Mouse (Mus musculus) gastrocnemius, adult 2 months (tissue): ENCODE data around the gene B830017H08Rik. TPM values are rescaled to one million over a fixed set of nuclear protein-coding genes. Genes with fewer than 3 reads are reported as not detected.
A peak's percentile ranks its signal among the peaks of the same experiment; 100 is the strongest.

Experiments
- DNase-seq: peaks from one replicate; pipeline ENCODE4 v3.0.0; 2022
- H3K27ac ChIP-seq: fragments of 200-600 bp; 2 replicates; pipeline ENCODE4 v1.8.1; 2022; ENCODE audit warnings: mild to moderate bottlenecking
- H3K4me3 ChIP-seq: fragments of 200-600 bp; 2 replicates; pipeline ENCODE4 v1.8.1; 2022; ENCODE audit warnings: mild to moderate bottlenecking, moderate library complexity
- CTCF ChIP-seq: fragments of 200-600 bp; IDR thresholded peaks from 2 replicates; pipeline ENCODE4 v1.8.1; 2022; ENCODE audit warnings: antibody characterized with exemption, mild to moderate bottlenecking, moderate library complexity
- intact Hi-C: fragments of 180-260 bp; cut with DNase I; formaldehyde crosslinking; loops from one replicate; pipeline ENCODE4 v1.15.1; 2025
- long read RNA-seq, 2 experiments: library from polyadenylated mRNA; stranded (forward); transcript quantifications; one replicate each; pipeline ENCODE4 v2.0.0; 2021
- total RNA-seq, 2 experiments: library from RNA; stranded (reverse); gene quantifications; 2 replicates each; pipeline ENCODE4 v1.2.3; 2021

Gene B830017H08Rik
- not detected for total RNA-seq
- long read RNA-seq, experiment 1, result 0 reads
- long read RNA-seq, experiment 2, result 0 reads

GRCm38 (mm10) chr16:17832821-17833220, at the start of gene B830017H08Rik:
Gene B830017H08Rik (plus strand): TSS chr16:17833121.
- Histone ChIP-seq H3K27ac (no peak within 1 kb of the TSS), H3K4me3 (peak within 1 kb of the TSS; percentile 72)
- no peak for TF ChIP-seq CTCF
- intact Hi-C loops, result no loop called here
- no peak for DNase-seq

GRCm38 (mm10) chr16:17785337-17785736, 47.6 kb upstream of the B830017H08Rik start:
- no peak overlapping the region for H3K27ac ChIP-seq
- intact Hi-C loops, result no loop called here
- no peak overlapping the region for H3K4me3 ChIP-seq
- DNase-seq, result no peak
- TF ChIP-seq CTCF, result peak; percentile 62

- intact Hi-C loops, result no loop called here
- DNase-seq, result no peak
- no peak overlapping the region for H3K27ac ChIP-seq
- no peak overlapping the region for H3K4me3 ChIP-seq
- no peak for TF ChIP-seq CTCF
Measured at GRCm38 (mm10) chr16:17792728-17793127, 40.2 kb upstream of the B830017H08Rik start.

DNA sequence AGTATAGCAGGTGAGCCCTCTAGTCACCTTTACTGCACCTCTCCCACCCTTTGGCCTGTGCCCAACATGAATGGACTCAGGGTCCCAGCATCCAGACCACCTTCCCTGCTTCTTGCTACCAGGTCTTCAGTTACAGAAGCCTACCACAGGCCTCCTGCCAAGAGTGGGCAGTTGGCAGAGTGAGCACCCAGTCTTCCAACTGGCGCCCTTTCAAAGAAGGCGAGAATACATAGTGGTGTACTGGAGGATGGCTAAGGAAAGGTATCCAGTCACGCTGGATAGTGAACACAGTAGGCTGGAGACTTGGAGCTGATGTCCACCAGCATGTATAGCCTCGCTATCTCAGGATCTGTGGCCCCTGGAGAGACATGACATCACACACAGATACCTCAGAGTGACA, 38.9 kb upstream of the B830017H08Rik start:
- intact Hi-C loops, result no loop called here

GRCm38 (mm10) chr16:17795643-17796042, 37.3 kb upstream of the B830017H08Rik start:
- TF ChIP-seq CTCF, result no peak
- no peak overlapping the region for H3K4me3 ChIP-seq
- H3K27ac ChIP-seq, result no peak overlapping the region
- intact Hi-C loops, result no loop called here
- DNase-seq, result no peak

More for the DNA sequence above, 38.9 kb upstream of the B830017H08Rik start:
- no peak overlapping the region for H3K4me3 ChIP-seq
- no peak for DNase-seq
- TF ChIP-seq CTCF, result no peak
- no peak overlapping the region for H3K27ac ChIP-seq

- Histone ChIP-seq H3K27ac (peak overlapping the region; percentile 55), H3K4me3 (peak overlapping the region; percentile 70)
- intact Hi-C loops, result no loop called here
- TF ChIP-seq CTCF, result no peak
- DNase-seq, result no peak
Measured at GRCm38 (mm10) chr16:17796519-17796918, 36.4 kb upstream of the B830017H08Rik start.

DNA sequence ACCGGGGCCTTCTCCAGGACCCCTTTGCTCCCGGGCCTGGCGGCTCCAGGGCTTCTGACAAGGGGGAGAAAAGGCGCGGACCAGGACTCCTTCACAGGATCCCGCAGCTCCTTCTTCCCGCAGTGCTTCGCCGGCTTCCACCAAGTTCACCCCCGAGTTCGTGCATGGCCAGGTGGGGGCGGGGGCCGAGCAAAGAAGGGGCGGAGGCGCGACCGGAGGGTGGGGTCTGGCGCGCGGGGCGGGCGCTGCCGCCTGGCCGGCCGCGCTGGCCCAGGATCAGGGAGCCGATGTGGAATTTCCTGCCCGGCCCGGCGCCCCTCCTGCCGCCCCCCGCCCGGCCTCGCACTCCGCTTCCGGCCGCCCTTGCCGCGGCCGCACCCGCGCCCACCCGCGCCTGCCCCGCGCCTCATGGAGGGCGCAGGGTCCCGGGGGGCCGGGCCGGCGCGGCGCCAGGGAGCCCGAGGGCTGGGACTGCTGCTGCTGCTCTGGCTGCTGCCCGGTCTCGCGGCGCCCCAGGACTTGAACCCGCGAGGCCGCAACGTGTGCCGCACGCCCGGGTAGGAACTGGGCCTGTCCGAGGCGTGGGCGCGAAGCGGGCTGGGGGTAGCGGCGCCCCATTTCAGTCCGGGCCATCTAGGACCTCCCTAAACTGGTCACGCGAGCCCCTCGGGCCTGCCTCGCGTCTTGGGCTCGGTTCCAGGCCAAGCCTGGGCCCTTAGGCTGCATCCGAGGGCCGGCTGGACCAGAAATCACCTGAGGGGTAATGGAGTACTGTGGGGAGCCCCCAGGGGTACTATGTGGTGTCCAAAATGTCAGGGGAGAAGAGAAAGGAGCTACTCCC, 35.7 kb upstream of the B830017H08Rik start, which contains the start of gene Scarf2:
Gene Scarf2 (plus strand): TSS at position 312 of the 841 bp plus-strand sequence.
- peak; percentile 84 for DNase-seq
- H3K4me3 ChIP-seq, result peak within 1 kb of the TSS; percentile 70

GRCm38 (mm10) chr16:17797812-17798311, 35.1 kb upstream of the B830017H08Rik start:
- intact Hi-C loops, result no loop called here
- DNase-seq, result no peak

More for the DNA sequence above, 35.7 kb upstream of the B830017H08Rik start, which contains the start of gene Scarf2:
- H3K27ac ChIP-seq, result peak within 1 kb of the TSS; percentile 87
- TF ChIP-seq CTCF, result no peak
- intact Hi-C loops, result no loop called here

DNA sequence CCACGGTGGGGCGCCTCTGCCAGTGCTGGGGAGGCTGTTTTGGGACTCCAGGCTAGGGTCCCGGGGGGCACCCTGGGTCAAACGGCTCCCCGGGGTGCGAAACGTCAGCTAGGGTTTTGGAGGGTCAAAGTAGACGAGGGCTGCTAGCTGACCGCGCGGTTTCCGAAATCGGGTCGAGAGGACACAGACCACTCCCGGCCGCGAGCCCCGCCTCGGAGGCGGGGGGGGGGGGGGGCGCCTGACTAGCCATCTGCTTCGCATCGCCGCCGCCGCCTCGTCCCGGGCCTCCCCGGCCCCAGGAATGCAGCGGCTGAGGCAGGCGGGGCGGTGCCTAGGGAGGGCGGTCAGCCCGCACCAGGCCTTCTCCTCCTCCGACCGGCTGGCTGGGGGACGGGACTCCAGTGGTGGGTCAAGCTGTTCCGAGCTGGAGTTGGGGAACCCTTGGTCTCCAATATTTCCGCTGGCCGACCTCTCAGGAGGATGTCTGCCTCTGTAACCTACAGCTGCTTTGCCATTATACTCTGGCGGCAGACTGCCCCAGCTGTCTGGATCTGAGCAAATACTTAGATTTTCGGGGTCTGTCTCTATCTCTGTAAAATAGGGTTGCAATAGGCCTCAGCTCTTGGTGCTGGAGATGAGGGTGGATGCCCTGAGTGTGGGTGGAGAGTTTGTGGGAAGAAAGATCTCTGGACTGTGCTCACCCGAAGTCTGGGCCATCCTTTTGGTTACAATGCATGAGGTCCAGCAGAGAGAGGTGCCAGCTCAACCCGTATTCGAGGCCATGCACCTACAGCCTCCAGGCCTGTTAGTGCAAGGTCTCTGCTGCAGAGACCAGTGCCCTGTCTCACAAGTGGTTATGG, 34.4 kb upstream of the B830017H08Rik start:
- Histone ChIP-seq H3K4me3 (peak overlapping the region; percentile 70), H3K27ac (peak overlapping the region; percentile 87)
- intact Hi-C loops, result no loop called here
- TF ChIP-seq CTCF, result no peak
- peak; percentile 86 for DNase-seq

More at GRCm38 (mm10) chr16:17797812-17798311, 35.1 kb upstream of the B830017H08Rik start:
- no peak for TF ChIP-seq CTCF
- Histone ChIP-seq H3K4me3 (peak overlapping the region; percentile 70), H3K27ac (peak overlapping the region; percentile 87)

DNA sequence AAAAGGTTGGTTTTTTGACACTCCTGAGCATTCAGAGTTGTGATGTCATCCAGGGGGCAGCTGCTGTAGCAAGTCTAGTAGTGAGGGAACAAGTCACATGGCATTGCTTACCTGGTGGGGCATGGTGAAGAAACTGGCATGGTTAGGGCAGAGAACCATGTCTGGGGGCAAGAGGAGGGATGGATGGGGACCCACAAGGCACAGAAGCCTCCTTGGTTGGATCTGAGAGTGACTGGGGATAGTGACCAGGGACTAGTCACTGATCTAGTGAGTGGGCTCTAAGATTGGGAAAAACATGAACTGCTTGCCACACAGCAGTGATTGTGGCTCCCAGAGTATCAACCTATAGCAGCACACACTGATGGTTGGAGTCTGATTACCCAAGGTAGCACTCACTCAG, 33.3 kb upstream of the B830017H08Rik start:
- intact Hi-C loops, result no loop called here
- no peak for TF ChIP-seq CTCF

DNA sequence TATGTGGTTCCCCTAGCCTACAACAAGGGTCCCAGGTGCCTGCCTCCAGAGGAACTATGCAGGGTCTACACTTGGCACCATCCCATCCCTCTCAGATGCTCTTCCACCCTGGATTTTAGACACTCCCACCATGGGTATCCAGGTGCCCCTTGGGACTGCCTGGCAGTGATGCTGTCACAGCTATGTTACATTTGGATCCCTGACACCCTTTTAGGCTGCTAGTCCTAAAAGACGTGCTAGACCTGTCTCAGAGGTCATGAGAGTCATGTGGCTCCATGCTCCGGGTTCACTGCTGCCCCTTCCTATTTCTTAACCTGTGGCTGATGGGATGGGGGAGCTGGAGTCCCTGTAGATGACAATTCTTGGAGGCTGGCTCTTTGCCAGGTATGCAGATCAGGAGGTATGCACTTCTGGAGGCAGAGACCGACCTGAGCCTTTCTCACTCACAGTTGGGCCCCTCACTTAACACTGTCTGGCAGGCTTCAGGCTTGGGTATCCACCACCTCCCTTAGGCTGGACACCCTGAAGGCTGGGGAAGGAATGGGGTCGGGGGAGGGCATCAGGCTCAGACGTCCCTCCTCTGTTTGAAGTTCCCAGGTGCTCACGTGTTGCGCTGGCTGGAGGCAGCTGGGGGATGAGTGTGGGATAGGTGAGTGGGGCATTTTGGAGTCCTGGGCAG, 31.0 kb upstream of the B830017H08Rik start:
- H3K4me3 ChIP-seq, result no peak overlapping the region
- H3K27ac ChIP-seq, result no peak overlapping the region
- intact Hi-C loops, result no loop called here
- no peak for DNase-seq
- TF ChIP-seq CTCF, result no peak

More for the DNA sequence above, 33.3 kb upstream of the B830017H08Rik start:
- H3K4me3 ChIP-seq, result no peak overlapping the region
- no peak for DNase-seq
- no peak overlapping the region for H3K27ac ChIP-seq

GRCm38 (mm10) chr16:17802456-17802838, 30.5 kb upstream of the B830017H08Rik start:
- Histone ChIP-seq H3K4me3 (peak overlapping the region; percentile 60), H3K27ac (no peak overlapping the region)
- intact Hi-C loops, result no loop called here
- DNase-seq, result no peak
- no peak for TF ChIP-seq CTCF
